Mouse (Mus musculus) right cerebral cortex, postnatal 25 days (tissue): ENCODE measurements around the gene Tprn.

ENCODE experiments used
- DNase-seq: peaks from one replicate; pipeline ENCODE4 v3.0.0; 2022

Tprn gene

GRCm38 (mm10) chr2:25298046-25298445, 35.6 kb downstream of the Tprn start:
- no peak for DNase-seq

GRCm38 (mm10) chr2:25303452-25303851, 41.0 kb downstream of the Tprn start:
- DNase-seq = peak; percentile 4

- DNase-seq = peak; percentile 9
These were observed 41.7 kb downstream of the Tprn start for GRCm38 (mm10) chr2:25303931-25304656.

GRCm38 (mm10) chr2:25304657-25305541, 42.5 kb downstream of the Tprn start:
- DNase-seq = peak; percentile 43

DNA sequence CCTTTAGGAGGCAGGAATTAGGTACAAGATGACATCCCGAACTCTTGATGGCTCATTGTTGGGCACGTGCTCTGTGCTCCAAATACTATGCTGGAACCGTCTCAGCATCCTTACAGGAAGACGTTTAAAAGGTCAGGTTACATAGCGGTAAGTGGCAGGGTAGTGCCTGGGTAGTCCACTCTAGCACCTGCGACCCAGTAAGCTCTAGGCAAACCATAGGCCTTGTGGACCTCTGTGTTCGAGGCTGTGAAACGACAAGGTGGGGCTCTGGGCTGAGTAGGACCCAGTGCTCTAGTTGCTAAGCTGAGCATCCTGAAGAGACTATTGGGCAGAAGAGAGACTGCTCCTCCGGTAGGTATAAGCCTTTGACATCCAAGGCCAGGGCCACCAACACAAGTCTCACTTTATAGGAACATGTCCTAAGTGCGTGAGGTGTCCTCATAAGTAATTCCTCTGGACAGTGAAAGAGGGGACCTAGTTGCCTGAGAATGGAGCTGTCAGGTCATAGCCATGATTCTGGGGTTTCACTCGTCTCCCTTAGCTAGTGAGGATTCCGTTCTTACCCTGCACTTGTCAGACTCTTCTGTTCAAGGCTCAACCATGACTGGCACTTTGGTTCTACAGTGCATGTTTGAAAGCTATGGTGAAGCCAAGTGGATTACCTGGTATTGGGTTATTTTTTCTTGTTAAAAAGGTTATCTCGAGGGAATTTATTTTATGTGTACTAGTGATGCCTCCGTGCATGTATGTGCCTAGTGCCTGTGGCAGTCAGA, 43.4 kb downstream of the Tprn start:
- peak; percentile 4 for DNase-seq

DNA sequence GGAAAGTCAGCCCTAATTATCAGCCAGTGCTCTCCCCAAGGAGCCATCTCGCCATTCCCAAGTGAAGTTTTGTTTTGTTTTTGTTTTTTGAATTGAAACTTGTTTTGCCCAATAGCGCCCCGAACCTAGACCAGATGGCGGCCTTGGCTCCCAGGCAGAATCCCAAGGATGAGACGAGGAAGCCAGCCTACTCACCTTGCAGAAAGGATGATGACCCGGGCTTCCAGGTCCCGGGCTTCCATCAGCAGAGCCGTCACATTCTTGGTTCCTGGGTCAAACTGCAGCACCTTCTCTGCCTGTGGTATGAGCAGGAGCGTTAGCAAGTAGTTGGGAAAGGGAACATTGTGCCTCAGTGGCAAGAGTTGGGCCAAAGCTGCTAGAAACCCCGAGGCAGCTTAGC, 47.8 kb downstream of the Tprn start:
- DNase-seq = no peak

DNA sequence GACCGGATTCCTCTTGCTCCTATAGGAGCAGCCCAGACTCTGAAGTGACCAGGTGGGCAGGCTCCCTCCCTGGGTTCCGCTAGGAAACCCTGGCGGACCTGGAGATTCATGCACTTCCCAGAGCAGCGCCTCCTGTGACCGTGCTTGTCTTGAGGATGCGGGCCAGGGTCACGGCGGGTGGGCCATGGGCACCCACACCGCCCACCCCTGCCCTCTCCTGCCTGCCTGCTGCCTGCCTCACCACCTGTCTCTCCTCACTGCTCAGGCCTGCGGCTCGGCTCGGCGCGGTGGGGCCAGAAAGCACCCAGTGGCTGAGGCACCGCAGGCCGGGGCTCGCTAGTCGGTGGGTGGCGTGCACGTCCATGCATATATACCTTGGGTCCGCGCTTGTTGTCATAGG, 48.6 kb downstream of the Tprn start:
- no peak for DNase-seq

DNA sequence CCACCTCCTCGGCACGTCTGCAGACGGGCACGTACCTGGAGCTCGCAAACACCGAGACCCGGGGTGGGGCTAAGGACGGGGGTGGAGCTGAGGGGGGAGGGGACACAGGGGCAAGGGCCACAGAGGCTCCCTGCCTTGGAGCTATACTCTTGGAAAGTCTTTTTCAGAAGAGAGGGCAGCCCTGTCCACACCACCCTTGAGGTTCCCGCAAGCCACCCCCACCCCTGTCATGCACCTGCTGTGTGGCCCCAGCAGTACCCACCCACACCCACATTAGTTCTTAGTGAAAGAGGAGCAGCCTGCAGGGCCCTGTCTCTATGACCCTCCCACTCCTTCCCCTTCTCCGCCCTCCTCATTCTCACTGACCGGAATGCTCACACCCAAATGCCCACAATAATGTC, 49.1 kb downstream of the Tprn start:
- no peak for DNase-seq

- peak; percentile 66 for DNase-seq
These were observed 55.9 kb downstream of the Tprn start for GRCm38 (mm10) chr2:25318119-25318966.

DNA sequence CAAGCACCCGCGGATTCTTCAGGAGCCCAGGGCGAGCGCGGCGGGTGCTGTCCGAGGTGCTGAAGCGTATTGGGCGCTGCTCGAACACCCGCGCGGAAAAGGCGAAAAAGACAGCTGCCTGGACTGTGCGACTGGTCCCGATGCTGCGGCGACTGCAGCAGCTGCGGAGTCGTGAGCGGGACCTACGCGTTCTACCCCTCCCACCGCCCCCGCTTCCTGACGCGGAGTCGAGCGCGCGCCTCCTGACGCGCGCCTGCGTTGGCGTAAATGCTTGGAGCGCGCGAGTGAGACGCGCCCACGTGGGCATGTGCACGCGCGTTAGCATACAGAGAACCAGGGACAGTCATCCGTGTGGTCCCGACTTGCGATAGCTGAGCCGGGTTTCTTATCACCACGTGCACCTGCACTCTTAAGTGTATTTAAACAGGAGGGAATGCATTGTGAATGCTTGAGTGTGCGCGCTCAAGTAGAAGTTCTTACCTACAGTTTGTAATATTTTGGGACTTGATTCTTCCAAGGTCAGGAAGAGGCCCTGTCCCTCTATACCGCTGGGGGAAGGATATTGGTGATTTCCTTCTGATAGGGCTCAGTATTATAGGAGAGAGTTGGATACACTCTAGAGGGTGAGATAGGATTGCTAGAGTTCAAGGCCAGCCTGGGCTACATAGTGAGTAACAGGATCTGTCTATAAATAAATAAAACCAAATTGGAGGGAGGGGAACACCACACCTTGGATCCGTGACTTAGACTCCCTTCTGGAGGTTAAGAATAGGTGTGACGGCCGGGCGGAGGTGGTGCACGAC, 56.8 kb downstream of the Tprn start, which contains the start of gene Grin1:
TSS of gene Grin1 (minus strand) at position 217 of the 803 bp plus-strand sequence.
- peak; percentile 92 for DNase-seq
